Mouse (Mus musculus): ENCODE data around the gene Stx11.

GRCm38 (mm10) chr10:12929149-12929856, 34.8 kb downstream of the Stx11 start:
- TF ChIP-seq CTCF (IDR thresholded peaks at IDR 0.05; ENCODE audit: low read depth, low read length) (no peak), GATA2 (IDR thresholded peaks at IDR 0.05; ENCODE audit: borderline replicate concordance, low read depth, low read length) (no peak), POLR2AphosphoS5 (IDR thresholded peaks at IDR 0.05; ENCODE audit: insufficient replicate concordance, low read depth, low read length) (no peak), GATA1 (IDR thresholded peaks at IDR 0.05; ENCODE audit: borderline replicate concordance, low read length) (no peak), TAL1 (conservative IDR thresholded peaks at IDR 0.05; ENCODE audit: low read depth, low read length) (no peak)

All from G1E (cell line).